Mouse (Mus musculus): ENCODE results near the gene Acsbg1.

The Acsbg1 gene

GRCm38 (mm10) chr9:54666116-54666515 lies 4.4 kb upstream of the Acsbg1 start:
- DNase-seq: no peak

DNA sequence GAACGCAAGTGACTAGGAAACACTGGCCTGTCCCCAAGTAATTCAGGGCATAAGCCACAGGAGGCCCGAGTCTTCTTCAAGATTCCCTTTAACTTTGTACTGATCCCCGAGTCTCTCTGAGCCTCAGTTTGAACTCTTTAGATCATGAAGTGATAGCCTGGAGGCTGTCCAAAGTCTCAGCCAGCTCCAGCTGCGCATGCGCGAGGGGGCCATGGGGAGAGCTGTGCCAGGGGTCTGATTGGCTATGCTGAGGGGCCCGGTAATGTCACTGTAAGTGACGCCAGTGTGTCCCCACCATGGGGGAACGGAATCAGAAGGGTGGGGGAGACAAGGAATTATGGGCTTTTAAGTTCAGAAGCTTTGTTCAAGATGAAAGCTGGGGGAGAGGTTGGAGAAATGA lies 2.7 kb upstream of the Acsbg1 start:
- no peak for DNase-seq

DNA sequence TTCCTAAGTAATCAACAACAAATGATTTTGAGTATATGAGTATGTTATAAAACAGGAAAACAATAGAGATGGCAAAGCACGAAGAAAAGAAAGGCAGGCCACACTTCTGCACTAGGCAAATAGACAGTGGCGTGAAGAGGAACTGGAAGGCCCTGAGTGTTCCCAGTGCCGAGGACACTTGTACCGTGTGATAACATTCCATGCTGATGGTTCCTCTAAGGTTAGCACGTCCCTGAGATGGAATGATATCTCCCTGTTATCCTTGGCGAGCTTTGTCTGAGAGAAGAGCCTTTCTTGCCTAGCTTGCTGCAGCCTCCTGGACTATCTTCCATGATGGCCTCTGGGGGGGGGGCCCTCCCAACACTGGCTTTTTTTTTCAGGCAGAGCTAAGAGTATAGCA lies 2.9 kb downstream of the Acsbg1 start:
- no peak for DNase-seq

DNA sequence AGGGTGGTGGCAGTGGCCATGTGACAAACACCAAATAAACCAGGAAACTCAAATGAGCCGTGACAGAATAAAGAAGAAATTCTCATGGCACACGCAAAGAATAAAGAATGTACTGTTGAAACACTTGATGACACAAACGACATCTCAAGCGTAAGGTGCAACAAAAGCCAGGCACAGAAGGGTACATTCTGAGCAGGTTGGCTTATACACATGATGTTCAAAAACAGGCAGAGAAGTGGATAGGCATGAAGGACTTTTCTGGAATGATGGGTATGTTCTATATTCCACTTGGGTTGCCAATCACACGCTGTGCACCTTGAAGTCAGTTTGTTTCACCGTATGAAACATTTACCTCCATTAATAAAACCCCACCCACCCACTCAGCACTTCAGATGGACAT lies 5.3 kb downstream of the Acsbg1 start:
- DNase-seq: peak in 1 of 2 experiments; percentile 34

DNA sequence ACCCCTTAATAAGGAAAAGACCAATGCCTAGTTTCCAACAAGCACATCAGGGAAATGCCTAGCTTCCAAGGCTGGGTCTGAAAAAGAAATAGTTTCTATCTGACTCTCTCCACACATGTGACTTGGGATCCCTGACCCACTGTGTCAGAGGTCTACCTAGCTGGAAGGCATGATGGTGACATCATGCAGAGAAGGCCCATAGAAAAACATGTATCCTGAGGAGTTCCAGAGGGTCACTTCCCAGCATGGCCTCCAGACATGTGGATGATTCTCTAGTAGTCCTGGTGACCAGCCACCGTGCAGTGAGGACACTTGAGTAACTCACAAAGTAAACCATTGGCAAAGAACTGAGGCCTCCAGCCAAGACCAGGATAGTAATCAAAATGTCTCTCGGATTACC lies 5.8 kb downstream of the Acsbg1 start:
- DNase-seq: no peak

- DNase-seq: no peak
Measured at GRCm38 (mm10) chr9:54652778-54653177, 8.9 kb downstream of the Acsbg1 start.

DNA sequence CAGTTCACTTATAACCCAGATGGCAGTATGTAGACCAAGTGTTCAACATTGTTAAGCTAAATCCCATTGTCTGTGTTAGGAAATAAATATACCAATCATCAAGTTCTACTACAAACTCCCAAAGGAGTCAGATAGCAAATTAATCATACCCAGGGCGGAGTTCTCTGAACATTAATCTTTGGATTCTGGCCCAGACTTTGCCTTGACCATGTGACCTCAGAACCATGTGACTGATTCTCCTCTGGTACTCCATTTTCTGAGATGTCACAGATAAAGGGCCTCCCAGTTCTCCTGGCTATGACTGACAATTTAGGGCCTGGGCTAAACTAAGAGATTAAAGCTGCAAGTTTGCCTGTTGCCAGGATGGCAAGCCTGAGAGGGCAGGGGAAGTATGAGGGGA lies 12.3 kb downstream of the Acsbg1 start:
- no peak for DNase-seq

DNA sequence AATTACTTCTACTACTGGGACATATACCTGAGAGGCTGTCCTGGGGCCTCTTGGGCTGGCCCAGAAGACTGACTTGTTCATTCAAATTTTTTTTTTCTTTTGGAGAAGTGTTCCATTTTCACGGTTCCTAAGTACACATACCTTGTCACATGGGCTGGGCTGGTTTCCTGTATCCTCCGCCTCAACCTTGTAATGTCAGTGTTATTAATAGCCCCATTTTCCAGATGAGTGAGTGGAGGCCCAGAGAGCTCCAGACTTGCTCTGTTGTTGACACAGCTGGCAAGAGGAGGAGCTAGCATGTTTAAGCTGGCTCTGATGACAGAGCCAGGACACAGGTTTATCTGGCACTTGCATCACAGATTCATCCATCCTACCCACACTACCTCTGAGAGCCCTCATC lies 14.2 kb downstream of the Acsbg1 start:
- no peak for DNase-seq

DNA sequence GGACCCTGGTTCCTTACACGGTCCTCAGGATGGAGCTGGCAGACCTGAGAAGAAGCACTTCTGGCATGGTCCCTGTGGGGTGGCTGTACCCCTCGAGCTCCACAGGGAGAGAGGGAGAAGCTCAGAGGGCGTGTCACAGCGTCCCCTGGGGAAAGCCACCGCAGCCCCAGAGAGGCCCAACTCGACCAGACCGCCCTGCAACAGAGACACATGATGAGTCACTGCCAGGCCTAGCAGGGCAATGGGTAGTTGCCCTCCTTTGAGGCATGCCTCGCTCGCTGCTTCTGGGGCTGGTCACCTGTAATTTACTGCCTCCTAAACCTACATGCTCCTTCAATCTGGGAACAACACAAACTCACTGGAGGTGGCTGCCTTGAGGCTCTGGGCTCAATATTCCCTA lies 15.4 kb downstream of the Acsbg1 start:
- DNase-seq: no peak

DNA sequence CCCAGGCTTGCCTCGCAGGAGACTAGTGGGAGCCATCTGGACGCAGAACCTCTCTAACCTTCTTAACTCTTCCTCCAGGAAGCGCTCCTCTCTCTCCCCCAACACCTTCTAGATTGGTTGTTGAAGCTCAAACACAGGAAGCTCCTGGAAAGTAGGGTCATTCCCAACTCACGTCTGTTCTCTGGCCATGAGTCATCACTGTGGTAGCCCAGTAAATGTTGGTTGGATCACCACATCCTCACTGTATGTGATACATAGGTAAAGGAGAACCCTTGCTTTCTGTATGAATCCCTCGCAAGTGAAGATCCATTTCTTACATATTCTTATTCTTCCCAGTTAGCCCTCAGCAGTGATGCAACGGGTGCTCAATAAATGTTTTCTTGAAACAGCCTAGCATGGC lies 16.1 kb downstream of the Acsbg1 start:
- DNase-seq: no peak

GRCm38 (mm10) chr9:54643179-54643578 lies 18.5 kb downstream of the Acsbg1 start:
- DNase-seq: no peak

DNA sequence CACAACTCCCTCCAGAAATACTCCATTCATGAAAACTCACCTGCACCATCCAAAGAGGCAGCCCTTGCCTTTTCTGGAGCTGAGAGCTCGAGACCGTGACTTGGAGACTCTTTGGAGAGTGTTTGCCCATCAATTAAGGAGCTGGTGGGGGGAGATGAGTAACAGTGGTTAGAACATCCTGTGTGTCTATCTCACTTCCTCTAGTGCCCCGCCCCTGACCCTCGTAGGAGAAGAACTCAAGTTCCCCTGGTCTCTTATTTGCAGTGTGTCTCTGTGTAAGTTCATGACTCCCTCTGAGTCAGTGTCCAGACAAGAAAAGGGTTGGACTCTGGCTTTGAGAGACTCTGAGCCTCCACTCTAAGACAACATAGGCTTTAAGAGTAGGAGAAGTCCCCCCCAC lies 19.1 kb downstream of the Acsbg1 start:
- peak in 1 of 2 experiments; percentile 9 for DNase-seq

DNA sequence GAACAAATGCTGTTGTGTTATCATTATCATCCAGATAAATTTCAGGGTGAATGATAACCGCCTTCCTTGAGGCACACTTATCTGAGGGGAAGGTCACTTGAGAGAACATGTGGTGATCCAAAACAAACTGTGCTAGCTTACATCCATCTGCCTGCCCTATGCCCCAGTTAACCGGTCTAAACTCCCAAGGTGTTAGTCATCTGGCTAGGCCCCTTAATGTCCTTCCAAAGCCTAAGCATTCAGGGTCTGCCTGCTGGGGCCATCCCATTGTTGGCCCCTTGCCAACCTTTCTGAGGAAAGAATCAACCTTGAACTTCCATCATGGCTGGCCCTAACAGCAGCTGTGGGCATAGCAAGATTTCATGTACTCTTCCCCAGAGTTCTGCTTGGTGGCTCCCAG lies 19.5 kb downstream of the Acsbg1 start:
- no peak for DNase-seq

DNA sequence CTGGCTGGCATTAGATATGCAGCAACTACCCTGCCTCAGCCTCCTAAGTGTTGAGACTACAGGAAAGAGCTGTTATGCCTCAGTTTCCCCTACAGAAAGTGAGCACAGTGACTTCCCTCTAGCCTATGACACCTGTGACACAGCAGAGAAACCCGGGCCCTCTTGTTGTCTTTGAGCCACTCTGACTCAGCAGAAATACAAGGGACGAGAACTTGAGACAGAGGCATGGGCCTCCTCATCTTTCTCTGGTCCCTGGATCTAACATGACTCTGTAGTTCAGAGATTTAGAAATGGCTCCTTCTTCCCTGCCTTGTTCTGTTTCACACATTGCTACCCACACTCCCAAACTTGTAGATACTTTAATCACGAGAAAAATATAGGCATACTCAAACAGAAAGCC lies 20.1 kb downstream of the Acsbg1 start:
- DNase-seq: no peak

DNA sequence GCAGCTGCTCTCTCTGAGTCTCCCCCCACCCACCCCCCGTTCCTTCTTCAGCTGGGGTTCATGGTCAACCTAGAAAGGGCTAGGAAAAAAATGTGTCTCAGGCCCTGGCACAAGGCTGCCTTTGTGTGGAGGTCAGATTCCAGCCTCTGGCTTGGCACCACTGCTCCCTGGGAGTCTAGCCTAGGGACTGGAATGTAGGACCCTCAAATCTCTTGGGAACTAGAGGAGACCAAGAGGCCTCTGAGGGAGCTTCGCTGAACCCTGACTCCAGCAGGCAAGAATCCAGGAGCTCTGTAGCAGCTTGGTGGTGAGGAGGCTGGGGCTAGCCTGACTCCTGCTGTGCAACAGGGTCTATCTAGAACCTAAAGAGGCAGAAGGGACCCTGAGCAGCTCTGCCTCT lies 22.5 kb downstream of the Acsbg1 start:
- DNase-seq: no peak

DNA sequence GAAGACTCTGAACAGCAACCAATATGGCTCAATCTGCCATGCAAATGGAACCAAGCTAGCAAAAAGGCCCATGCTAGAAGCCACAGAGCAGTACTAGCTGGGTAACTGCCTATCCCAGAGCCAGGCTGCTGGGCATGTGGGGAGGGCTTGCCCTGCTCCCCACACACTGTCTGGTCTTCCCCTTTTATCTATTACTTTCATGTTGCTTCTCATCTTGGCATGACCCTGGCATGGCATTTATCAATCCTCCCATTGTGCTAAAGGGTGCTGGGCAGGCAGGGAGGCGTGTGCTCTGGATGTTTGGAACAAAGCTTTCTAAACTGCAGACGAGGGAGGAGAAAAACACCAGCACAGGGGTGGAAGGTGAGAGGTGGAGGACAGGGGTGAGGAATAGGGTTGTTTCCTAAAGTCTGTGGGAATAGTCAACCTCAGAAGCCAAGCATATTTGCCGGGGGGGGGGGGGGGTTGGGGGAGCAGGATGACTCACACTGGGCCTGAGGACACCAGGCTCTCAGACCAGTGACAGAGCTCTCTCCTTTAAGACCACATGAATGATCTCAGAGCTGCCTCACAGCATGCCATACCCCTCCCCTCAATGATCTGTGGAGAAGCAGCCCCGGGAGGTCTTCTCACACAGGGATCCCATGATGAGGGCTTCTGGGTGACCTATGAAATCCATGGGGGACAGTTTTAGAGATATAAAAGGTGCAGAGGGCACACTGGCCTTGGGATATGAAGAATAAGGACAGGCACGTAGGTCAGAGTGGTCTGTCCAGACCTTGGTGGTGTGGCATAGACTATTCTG lies 24.0 kb downstream of the Acsbg1 start:
- DNase-seq: no peak

DNA sequence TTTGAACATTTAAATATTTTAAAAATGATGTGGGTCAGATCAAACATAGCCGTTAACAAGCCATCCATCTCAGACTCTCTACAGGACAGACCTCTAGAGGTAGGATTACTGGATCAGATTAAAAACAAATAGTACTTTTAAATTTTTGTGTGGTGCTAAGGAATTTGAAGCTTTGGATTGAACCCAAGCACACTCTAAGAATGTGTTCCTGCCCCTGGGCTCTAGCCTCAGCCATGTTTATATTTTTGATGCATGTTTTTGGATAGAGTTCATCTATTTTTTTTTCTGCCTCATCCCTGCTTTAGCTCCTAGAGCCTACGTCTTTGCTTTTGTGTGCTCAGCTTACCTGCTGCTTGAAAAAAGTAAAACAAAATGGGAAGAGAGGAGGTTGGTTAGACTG lies 28.3 kb downstream of the Acsbg1 start:
- no peak for DNase-seq

DNA sequence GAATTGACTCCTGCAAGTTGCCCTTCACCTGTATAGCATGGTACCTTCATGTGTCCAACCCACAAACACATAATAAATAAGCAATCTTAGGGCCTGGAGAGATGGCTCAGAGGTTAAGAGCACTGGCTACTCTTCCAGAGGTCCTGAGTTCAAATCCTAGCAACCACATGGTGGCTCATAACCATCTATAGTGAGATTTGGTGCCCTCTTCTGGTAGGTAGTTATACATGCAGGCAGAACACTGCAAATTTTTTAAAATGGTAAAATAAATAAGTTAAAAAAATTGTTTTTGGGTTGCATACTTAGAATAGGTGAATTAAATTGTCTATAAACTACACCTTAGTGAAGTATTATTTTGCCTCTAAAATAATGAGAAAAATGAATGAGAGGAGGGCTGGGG lies 30.8 kb downstream of the Acsbg1 start:
- DNase-seq: no peak

DNA sequence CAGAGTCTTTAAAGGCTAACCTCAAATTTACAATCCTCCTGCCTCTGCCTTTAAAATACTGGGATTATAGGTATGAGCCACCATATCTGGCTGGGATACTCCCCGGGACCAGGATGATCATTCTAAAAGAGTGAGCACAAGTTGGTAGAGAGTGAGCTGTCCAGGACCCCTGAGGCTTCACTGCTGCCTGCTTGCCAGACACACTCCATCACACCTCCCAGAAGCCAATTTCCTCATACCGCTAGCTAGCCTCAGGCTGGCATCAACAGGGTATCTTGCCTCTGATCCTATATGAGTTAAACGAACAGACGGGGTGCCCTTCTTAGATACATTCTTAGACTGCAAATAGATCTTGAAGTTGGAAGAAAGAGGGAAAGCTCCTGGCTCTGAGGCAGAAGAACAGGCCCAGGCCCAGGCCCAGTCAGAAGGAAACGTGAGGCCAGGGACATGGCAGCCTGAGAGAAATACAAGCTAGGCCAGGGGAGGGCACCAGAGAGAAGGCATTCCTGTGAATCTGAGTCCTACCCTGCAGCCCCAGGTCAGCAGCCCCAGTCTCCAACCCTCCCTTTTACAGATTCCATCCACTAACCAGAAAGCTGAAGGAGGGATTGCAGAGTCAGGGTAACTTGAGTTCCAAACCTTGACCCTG lies 31.9 kb downstream of the Acsbg1 start:
- DNase-seq: no peak

- no peak for DNase-seq
Measured at GRCm38 (mm10) chr9:54628752-54629151, 32.9 kb downstream of the Acsbg1 start.

DNA sequence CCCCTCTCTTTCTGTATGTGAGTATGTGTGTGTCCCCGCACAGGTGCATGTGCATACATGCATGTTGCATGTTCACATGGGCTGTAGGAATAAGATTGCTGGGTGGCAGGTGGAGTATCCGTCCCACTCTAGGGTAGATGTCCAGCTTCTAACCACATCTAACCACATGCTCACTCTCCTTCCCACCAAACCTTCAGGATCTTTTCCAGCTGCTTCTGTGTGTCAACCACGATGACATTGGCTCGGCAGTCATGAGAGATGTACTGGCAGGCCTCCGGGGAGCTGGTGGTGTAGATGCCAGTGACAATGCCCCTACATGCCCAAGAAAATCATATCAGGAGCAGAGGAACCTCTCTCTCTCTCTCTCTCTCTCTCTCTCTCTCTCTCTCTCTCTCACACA lies 34.4 kb downstream of the Acsbg1 start:
- no peak for DNase-seq

DNA sequence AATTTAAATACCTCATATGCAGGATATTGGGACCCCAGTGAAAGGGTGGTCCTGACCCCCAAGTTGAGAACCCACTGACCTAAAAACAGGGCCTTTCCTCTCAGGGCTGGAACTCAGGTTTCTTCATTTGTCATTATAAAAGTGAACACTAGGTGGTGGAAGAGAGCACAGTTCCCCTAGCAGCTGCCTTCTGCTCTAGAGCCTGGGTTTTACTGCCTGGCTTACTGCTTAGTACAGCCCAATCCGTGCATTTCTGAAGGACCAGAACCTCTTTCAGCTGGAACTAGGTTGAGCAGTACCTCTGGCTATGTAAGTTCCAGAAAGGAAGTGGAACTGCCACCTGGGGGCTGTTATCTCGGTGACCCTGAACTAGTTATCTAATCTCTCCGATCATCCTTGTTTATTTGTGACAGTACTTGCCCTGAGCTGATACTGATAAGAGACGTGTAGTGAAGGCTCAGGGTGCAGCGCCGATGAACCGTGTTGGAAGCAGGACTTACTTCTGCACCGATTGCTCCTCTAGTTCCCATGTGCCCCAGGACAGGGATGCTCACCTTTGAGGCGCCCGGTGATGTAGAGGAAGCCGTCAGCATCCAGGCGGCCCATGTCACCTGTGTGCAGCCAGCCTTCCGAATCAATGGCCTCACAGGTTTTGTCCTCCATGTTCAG lies 47.4 kb downstream of the Acsbg1 start:
- DNase-seq: peak in 1 of 2 experiments; percentile 26

DNA sequence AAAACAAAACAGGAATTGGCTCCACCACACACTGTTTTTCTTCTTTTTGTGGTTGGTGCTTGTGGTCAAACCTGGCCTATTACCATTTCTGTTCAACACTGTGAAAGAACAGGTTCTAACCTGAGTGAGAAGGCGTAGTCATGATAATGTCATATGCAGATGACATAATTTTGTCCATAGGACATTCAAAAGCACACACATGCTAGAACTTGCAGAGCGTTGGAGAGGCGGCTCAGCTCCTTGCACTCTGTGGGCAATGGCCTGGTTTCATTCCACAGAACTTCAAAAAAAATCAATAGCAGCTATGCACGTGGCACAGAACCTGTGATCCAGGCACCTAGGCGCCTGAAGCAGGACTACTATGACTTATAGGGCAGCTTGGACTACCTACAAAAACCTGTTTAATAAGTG lies 48.9 kb downstream of the Acsbg1 start:
- DNase-seq: peak in 1 of 2 experiments; percentile 3

DNA sequence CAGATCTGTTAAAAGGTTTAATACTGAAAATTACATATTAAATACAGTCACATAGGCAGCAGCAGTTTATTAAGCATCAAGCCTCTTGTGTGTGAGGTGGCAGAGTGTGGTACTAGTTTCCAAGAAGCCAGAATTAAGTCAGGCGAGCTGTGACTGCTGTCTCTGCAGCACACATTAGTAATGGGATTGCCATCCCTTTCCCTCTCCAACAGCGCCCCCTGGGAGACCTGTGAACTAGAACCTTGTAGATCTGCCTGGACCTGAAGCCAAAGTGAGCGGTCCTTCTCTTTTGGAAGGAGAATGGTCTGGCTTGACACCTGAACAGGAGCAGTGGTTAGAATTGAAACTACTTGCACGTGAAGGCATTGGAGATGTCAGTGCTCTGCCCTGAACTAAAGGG lies 56.8 kb downstream of the Acsbg1 start:
- DNase-seq: peak; percentile 73 to 74
